Mouse (Mus musculus) heart, postnatal 10 days (tissue): ENCODE data around the gene Eprs. TPM values are rescaled to one million over a fixed set of nuclear protein-coding genes. Genes with fewer than 3 reads are reported as not detected.

Source experiments
- DNase-seq, 2 experiments: peaks; one replicate each; pipeline ENCODE4 v3.0.0; 2021
- intact Hi-C: fragments of 180-260 bp; cut with DNase I; formaldehyde crosslinking; loops from one replicate; pipeline ENCODE4 v1.15.1; 2025
- microRNA-seq, 2 experiments: library from miRNA; unstranded; fragments of <30 nt; microRNA quantifications; one replicate each; pipeline ENCODE4 v1.2.0; 2022
- total RNA-seq, 2 experiments: library from RNA; stranded (reverse); gene quantifications; 2 replicates each; pipeline ENCODE4 v1.2.3; 2021

Eprs gene
- total RNA-seq, 2 experiments from 2014 or later, result 74.3 to 75.4 TPM

DNA sequence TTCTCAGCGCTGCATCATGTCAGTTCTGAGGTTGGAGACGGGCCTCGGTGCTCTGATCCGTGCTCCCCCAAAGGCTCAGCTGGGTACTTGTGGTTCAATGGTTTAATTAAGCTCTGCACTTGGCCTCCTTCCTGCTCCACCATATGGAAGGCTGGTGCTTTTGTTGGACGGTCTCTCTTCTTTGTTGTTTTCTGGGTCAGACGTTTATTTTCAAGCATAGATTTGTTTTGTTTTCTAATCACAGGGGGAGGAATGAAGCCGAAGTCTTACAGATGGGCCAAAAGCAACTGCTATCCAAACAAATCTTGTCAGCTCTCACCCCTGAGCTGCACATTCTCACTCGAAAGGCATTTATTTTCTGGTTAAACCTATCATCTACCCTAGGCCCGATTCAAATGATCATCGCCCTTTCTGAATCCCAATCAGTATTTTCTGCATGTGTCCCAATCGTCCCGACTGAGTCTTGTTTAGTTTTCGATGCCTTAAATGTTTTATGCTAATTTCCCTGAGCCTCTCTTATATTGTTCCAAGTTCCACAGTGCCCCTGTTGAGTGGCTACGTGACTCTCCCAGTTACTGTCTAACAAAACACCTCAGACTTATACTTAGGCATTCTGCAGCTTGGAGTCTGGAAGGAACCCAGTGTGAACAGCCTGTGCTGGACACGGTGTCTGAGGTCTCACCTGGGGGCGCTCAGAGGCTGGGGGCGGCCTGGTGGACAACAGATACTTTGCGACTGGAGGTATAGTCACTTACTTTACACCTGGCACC, 79.0 kb downstream of the Eprs start:
- intact Hi-C loops, result no loop called here
- DNase-seq, result no peak

DNA sequence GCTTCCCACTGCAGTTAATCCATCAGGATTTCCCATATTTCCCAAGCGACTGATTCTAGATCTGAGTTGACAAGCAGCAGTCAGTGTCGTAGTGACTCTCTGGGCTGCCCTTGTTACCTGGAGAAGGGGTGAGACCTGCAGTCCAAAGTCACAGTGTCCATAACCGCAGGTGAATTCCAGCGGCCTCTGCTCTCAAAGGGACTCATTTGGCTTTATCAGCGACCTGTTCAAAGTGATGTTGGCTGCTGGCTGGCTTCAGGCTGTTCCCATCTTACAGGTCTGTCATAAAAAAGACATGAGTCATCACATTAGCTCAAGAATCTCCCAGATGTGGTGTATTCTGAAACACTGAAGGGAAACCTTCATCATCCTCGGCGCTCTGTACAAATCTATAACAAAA, 86.1 kb downstream of the Eprs start:
- no peak for DNase-seq
- intact Hi-C loops, result no loop called here

DNA sequence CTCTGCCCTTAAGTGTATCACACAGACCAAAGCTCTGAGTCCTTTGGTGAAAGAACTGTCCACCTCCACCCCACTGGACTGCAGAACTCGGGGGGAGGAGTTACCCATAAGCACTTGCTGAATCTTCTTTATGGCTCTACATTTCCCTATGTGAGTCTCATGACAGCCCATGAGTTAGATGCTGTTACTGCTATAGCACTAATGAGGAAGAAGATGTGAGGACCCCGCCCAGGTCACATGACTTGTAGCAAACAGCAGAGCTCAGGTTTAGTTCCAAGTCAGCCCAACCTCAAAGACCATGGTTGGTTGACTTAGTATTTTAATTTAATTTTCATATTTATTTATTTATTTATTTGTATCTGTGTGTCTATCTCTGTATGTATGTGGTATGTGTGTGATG, 86.9 kb downstream of the Eprs start:
- no peak for DNase-seq
- intact Hi-C loops, result no loop called here

DNA sequence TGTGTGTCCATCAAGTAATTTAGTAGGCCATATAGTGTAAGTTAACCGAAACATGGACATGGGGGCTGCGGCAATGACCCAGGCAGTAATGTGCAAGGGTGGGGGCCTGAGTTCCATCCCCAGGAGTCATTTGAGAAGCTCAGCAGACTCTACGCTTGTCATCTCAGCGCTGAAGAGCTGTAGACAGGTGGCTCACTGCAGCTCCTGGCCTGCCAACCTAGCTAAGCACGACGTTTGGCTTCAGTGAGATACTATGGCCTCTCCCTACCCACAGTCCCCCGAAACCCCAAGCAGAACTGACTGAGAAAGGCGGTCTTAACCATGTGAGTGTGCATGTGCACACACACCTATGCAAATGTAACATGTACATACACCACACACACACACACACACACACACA, 88.2 kb downstream of the Eprs start:
- intact Hi-C loops, result no loop called here
- DNase-seq, result no peak

DNA sequence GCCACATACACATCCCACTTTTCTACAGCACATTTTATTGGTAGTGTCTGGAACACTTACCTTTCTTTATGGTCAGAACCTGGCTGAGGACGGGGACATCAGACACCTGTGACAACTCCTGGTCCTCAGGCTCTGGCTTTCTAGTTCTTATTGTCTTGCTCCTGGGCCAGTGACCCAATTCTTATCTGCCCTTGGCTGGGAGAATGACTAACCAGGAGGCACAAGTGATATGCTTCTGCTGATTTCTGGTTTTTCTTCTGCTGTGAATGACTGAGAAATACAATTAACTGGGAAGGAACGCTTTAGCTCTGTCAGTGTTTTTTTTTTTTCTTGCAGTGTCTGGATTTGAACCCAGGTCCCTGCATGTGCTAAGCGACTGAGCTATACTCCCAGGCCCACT, 88.7 kb downstream of the Eprs start:
- DNase-seq, result no peak
- intact Hi-C loops, result no loop called here

DNA sequence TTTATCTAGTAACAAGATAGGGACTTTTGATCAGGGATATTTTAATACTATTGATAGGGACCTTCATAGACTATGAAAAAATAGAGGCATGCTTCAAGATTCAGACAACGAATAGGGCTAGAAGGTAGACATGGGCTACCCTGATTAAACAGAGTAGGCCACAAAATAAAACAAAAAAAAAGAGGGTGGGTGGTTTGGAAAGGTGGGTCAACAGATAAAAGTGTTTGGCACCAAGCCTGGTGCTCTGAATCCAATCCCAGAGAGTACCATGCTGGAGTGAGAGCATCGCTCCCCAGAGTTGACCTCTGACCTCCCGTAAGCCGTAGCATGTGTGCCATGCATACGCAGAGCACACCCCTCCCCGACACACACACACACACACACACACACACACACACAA, 89.6 kb downstream of the Eprs start:
- no peak for DNase-seq
- intact Hi-C loops, result no loop called here

DNA sequence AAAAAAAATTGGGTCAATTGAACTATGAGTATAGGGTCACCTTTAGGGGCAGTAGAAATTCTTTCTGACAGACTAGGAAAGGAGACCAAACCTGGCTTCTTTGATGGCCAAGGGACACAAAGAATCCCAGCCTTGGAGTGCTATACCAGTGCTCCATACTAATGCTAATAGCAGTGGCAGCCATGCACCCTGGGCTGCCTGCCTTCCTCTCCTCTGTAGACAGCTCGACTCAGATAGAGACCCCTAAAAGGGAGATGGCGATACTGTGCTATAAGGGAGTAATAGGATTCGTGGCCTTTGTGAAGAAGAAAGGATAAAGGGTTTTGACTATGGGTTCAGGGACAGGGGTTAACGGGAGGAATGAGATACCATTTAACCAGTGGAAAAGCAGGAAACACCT, 91.3 kb downstream of the Eprs start:
- intact Hi-C loops, result no loop called here
- DNase-seq, result no peak

DNA sequence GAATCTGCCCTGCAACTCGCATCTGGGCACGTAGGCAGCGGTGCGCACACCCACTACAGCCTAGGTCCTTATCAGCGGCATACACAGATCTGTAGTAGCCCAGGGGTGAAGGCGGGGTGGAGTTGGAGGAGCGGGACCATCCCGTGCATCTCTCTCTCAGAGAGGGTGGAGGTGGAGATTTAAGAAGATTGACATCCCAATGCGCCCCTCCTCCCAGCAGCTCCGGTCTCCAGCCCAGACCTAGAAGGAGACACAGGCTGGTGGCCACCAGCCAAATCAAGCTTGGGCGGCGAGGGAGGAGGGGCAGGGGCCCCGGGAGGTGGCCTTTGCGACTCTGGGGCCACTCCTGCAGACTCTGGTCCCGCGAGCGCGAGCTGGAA, 91.7 kb downstream of the Eprs start, which contains the start of gene Slc30a10:
Gene Slc30a10 (plus strand): TSS at position 274 of the 380 bp plus-strand sequence.
- peak; percentile 8 to 10 for DNase-seq
- intact Hi-C loops, result no loop called here

DNA sequence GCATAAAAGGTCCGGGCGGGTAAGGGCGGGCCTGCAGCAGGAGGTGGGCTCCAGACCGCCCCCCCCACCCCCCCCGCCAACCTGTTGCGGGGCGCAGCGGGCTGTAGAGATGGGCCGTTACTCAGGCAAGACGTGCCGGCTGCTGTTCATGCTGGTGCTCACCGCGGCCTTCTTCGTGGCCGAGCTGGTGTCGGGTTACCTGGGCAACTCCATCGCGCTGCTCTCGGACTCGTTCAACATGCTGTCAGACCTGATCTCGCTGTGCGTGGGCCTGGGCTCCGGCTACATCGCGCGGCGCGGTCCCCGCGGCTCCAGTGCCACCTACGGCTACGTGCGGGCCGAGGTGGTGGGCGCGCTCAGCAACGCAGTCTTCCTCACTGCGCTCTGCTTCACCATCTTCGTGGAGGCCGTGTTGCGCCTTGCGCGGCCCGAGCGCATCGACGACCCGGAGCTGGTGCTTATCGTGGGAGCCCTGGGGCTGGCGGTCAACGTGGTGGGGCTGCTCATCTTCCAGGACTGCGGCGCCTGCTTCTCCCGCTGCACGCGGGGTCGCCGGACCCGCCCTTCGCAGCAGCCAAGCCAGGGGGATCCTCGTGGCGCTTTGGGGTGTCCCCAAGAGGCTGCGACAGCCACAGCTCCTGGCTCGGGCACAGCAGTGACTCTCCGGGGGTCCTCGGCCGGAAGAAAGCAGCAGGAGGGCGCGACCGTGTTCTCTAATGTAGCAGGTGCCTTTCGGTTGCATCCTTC, 92.3 kb downstream of the Eprs start:
- DNase-seq, result peak; percentile 5 to 21
- intact Hi-C loops, result no loop called here

- no peak for DNase-seq
- intact Hi-C loops, result no loop called here
These were observed 93.5 kb downstream of the Eprs start for GRCm38 (mm10) chr1:185456327-185456726.

DNA sequence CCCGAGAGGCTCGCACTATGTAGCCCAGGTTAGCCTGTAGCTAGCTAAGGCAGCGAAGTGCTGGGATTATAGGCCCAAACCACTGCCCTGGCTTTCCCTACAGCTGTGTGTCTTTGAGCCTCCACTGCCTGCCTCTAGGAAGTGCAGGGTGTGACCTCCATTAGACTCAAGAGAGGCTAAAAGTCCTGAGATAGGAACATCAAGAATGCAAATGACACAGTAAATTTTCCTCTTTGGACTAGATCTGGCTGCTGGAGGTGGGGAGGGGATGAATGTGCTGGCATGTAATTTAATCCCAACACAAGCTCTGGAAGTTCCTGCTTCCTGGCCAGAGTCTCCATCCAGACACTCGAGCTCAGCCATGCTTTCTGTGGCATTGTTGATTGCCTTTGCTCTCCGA, 97.3 kb downstream of the Eprs start:
- intact Hi-C loops, result no loop called here
- no peak for DNase-seq

GRCm38 (mm10) chr1:185462889-185463288, 100.0 kb downstream of the Eprs start:
- intact Hi-C loops, result no loop called here

DNA sequence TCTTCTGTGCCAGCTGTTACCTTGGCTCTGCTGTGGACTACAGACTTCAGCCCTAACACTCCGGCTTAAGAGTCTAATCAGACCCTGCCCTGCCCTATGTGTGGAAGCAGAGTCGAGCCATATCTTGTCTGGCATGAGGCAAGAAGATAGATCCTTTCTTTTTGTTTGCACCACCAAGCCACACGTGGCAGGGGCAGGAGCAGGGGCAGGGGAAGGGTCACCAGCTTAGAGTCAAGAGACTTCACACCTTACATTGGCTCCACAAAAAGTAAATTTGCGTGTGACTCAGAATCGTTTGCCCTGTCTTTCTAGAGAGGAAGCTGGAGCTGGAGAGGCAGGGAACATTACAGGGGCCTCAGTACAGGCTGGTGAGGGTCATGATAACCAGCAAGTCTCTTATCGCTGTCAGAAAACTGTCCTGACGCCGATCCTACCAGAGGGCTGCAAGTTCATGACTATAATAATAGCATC, 106.7 kb downstream of the Eprs start:
- DNase-seq, result no peak
- intact Hi-C loops, result no loop called here

More at GRCm38 (mm10) chr1:185462889-185463288, 100.0 kb downstream of the Eprs start:
- DNase-seq, result no peak

- no peak for DNase-seq
- intact Hi-C loops, result no loop called here
These were observed 109.3 kb downstream of the Eprs start for GRCm38 (mm10) chr1:185472025-185472720.

- DNase-seq, result no peak
- intact Hi-C loops, result no loop called here
These were observed 109.9 kb downstream of the Eprs start for GRCm38 (mm10) chr1:185472730-185473129.

DNA sequence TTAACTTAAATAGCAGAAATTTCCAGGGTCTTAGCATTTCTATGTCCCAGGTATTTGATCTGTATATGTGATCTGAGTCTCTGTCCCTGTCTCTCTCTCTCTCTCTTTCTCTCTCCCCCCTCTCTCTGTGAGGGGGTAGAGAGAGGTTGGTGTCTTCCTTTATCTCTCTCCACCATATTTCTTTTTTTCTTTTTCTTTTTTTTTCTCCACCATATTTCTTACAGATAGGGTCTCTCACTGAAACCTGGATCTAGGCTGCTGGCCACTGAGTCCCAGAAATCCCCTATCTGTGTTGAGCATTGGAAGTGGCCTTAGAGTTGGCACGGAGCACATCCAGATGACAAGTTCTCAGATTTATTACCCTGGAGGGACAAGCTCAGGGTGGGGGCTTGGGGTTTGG, 110.6 kb downstream of the Eprs start:
- intact Hi-C loops, result no loop called here
- no peak for DNase-seq

Small RNA genes within 50 kb of the gene (microRNA-seq; reads per million reads assigned to microRNA genes)
- gene Mir194-1 (14.6 to 34.4 reads per million in 2 experiments), gene Mir215 (89.0 to 325 reads per million in 2 experiments)

Other genes with a start within 250 kb of the Eprs start
- 10 to 100 TPM; 25.5 TPM for gene Rab3gap2, start 158.9 kb upstream of the Eprs start, total RNA-seq
- gene Iars2, start 33.6 kb upstream of the Eprs start, total RNA-seq, result 10 to 100 TPM; 72.1 to 72.3 TPM
- gene Bpnt1, start 30.9 kb upstream of the Eprs start, total RNA-seq, result 10 to 100 TPM; 30.6 to 32.6 TPM
- not detected for gene Slc30a10, start 91.8 kb downstream of the Eprs start, total RNA-seq